In the genomic region with DNA sequence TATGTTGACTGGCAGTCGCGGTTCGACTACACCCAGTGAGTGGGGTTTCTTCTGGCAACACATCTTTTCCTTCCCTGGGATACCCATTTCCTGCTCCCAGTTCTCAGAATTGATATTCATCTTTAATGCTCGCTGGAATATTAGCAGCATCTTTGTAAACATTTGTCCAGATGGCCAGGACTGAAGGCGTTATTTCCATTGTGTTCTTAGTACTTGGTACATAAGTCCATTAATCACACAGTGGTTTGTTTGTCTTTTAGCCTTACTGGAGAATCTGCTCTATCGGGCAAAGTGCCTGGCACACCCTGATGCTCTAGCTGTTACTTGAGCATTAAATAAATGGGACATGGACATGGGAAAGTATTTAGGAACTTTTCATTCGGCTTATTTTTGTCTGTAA, we compare ENCODE assay signal across 30 mouse cellular contexts. TPM values are rescaled to one million over a fixed set of nuclear protein-coding genes. Genes with fewer than 3 reads are reported as not detected.
"Had no signal": no experiment of that assay in that cellular context is flagged by ENCODE, and none has a peak within 500 bp of the region (broad histone marks: within the 10 kb centered on the region; RNA-seq: fewer than 3 reads in every experiment).

No protein-coding gene starts in this region.

- H3K4me1 ChIP-seq: hindbrain, embryonic 10.5 days; hindbrain, embryonic 12.5 days; intestine, embryonic 15.5 days; limb, embryonic 10.5 days; limb, embryonic 12.5 days had no signal

- H3K4me2 ChIP-seq: heart, embryonic 11.5 days; hindbrain, embryonic 12.5 days; hindbrain, embryonic 14.5 days; intestine, embryonic 15.5 days; limb, embryonic 12.5 days had no signal

- H3K27me3 ChIP-seq: hindbrain, embryonic 12.5 days; intestine, embryonic 15.5 days; limb, embryonic 12.5 days had no signal

- H3K9me3 ChIP-seq: hindbrain, embryonic 10.5 days; hindbrain, embryonic 12.5 days; intestine, embryonic 15.5 days; limb, embryonic 10.5 days; limb, embryonic 12.5 days had no signal

- H3K9ac ChIP-seq: hindbrain, embryonic 12.5 days; hindbrain, embryonic 14.5 days; intestine, embryonic 15.5 days; limb, embryonic 12.5 days had no signal

- H3K27ac ChIP-seq: gastrocnemius, adult 2 months; heart, adult 2 months; hindbrain, embryonic 10.5 days; hindbrain, embryonic 12.5 days; hindbrain, embryonic 14.5 days; intestine, embryonic 15.5 days; layer of hippocampus, adult 2 months; left cerebral cortex, adult 2 months; limb, embryonic 10.5 days; limb, embryonic 12.5 days had no signal

- H3K36me3 ChIP-seq: hindbrain, embryonic 10.5 days; hindbrain, embryonic 12.5 days; intestine, embryonic 15.5 days; limb, embryonic 10.5 days; limb, embryonic 12.5 days had no signal

- H3K4me3 ChIP-seq: gastrocnemius, adult 2 months; heart, adult 2 months; hindbrain, embryonic 10.5 days; hindbrain, embryonic 12.5 days; intestine, embryonic 15.5 days; layer of hippocampus, adult 2 months; left cerebral cortex, adult 2 months; limb, embryonic 10.5 days; limb, embryonic 12.5 days had no signal

- ATAC-seq: forebrain, embryonic 16.5 days; hindbrain, embryonic 16.5 days; inflammation-experienced regulatory T-cells, adult 6 months; intestine, embryonic 15.5 days; intestine, postnatal 0 days had no signal

- DNase-seq: gastrocnemius, adult 2 months; gastrocnemius, postnatal 10 days; gastrocnemius, postnatal 25 days; heart, adult 2 months; heart, postnatal 10 days; heart, postnatal 4 days; kidney, adult 18-20 months; kidney, adult 8-10 months; kidney, postnatal 10 days; kidney, postnatal 25 days; kidney, postnatal 4 days had no signal

RNA-seq across cellular contexts. Expression of gene Gfral, which starts 39.1 kb away (rescaled TPM):
- polyA plus RNA-seq: forebrain, embryonic 16.5 days; frontal cortex, adult 2 months; heart, adult 2 months; heart, embryonic 11.5 days; heart, embryonic 14.5 days; heart, embryonic 16.5 days; hindbrain, embryonic 10.5 days; hindbrain, embryonic 12.5 days; hindbrain, embryonic 14.5 days; hindbrain, embryonic 16.5 days; inflammation-experienced regulatory T-cells, adult 6 months; intestine, embryonic 15.5 days; intestine, postnatal 0 days; kidney, embryonic 14.5 days; kidney, embryonic 16.5 days; limb, embryonic 10.5 days; limb, embryonic 12.5 days; limb, embryonic 14.5 days had no signal
